Mouse (Mus musculus) MEL (cell line): ENCODE measurements around the gene Nacc2. TPM values are rescaled to one million over a fixed set of nuclear protein-coding genes. Genes with fewer than 3 reads are reported as not detected.

Experiments used
- DNase-seq: peaks from one replicate; pipeline ENCODE4 v3.0.0; 2011; ENCODE audit warnings: low read depth, low spot score
- H3K27ac ChIP-seq: 2 replicates; pipeline ENCODE4 v1.5.1; 2012; ENCODE audit warnings: low read depth, mild to moderate bottlenecking, control low read depth, low read length, moderate library complexity; ENCODE audit not compliant: control insufficient read depth
- H3K27me3 ChIP-seq, 2 experiments: fragments of 150-350 bp in 1 of 2; sonication (generic) in 1 of 2; 2 replicates each; pipeline ENCODE4 v1.6.1; 2012; ENCODE audit warnings: low read length in 2 of 2, mild to moderate bottlenecking in 2 of 2, improper control_type of control experiment in 1 of 2, moderate library complexity in 1 of 2; ENCODE audit not compliant: insufficient read depth in 2 of 2, control insufficient read depth in 1 of 2
- H3K36me3 ChIP-seq, 2 experiments: 2 replicates each; pipeline ENCODE4 v1.6.1; 2012 to 2014; ENCODE audit warnings: low read length in 2 of 2, improper control_type of control experiment in 1 of 2, inconsistent platforms in 1 of 2, mild to moderate bottlenecking in 1 of 2; ENCODE audit not compliant: insufficient read depth in 2 of 2, control insufficient read depth in 1 of 2
- H3K4me1 ChIP-seq, 2 experiments: fragments of 150-350 bp in 1 of 2; sonication (generic) in 1 of 2; 2 replicates each; pipeline ENCODE4 v1.6.1; 2012; ENCODE audit warnings: low read length in 2 of 2, improper control_type of control experiment in 1 of 2, mild to moderate bottlenecking in 1 of 2; ENCODE audit not compliant: insufficient read depth in 2 of 2, control insufficient read depth in 1 of 2
- H3K4me3 ChIP-seq, 2 experiments: fragments of 150-350 bp in 1 of 2; sonication (generic) in 1 of 2; 2 replicates each; pipeline ENCODE4 v1.5.1; 2012; ENCODE audit warnings: low read depth in 2 of 2, low read length in 2 of 2, mild to moderate bottlenecking in 2 of 2, moderate library complexity in 2 of 2, control low read depth in 1 of 2, improper control_type of control experiment in 1 of 2; ENCODE audit not compliant: control insufficient read depth in 1 of 2, insufficient read depth in 1 of 2
- H3K79me2 ChIP-seq: 2 replicates; pipeline ENCODE4 v1.6.1; 2012; ENCODE audit warnings: mild to moderate bottlenecking, low read length, moderate library complexity; ENCODE audit not compliant: control insufficient read depth, poor library complexity, insufficient read depth
- H3K9ac ChIP-seq: 2 replicates; pipeline ENCODE4 v1.6.1; 2012; ENCODE audit warnings: low read depth, mild to moderate bottlenecking, control low read depth, low read length, moderate library complexity; ENCODE audit not compliant: control insufficient read depth, poor library complexity, severe bottlenecking
- H3K9me3 ChIP-seq: fragments of 150-350 bp; sonication (generic); replicated peaks from 2 replicates; pipeline ENCODE4 v1.6.1; 2012; ENCODE audit warnings: mild to moderate bottlenecking, low read length, improper control_type of control experiment, moderate library complexity; ENCODE audit not compliant: insufficient read depth
- CHD2 ChIP-seq: IDR thresholded peaks from 2 replicates; pipeline ENCODE4 v1.6.1; 2011; ENCODE audit warnings: low read length, improper control_type of control experiment
- ELF1 ChIP-seq: IDR thresholded peaks from 2 replicates; pipeline ENCODE4 v1.6.1; 2014; ENCODE audit warnings: low read depth, mild to moderate bottlenecking, inconsistent platforms, low read length, improper control_type of control experiment, moderate library complexity
- EP300 ChIP-seq, 2 experiments: IDR thresholded peaks; 2 replicates each; pipeline ENCODE4 v1.6.1; 2011; ENCODE audit warnings: improper control_type of control experiment in 2 of 2, low read length in 2 of 2, low read depth in 1 of 2, mild to moderate bottlenecking in 1 of 2
- JUND ChIP-seq: IDR thresholded peaks from 2 replicates; pipeline ENCODE4 v1.6.1; 2011; ENCODE audit warnings: low read depth, mild to moderate bottlenecking, improper control_type of control experiment, low read length
- MAFK ChIP-seq: IDR thresholded peaks from 2 replicates; pipeline ENCODE4 v1.6.1; 2011; ENCODE audit warnings: low read depth, mild to moderate bottlenecking, low read length, improper control_type of control experiment, borderline replicate concordance
- MAX ChIP-seq: IDR thresholded peaks from 2 replicates; pipeline ENCODE4 v1.6.1; 2011; ENCODE audit warnings: low read length, improper control_type of control experiment
- MYB ChIP-seq: IDR thresholded peaks from 2 replicates; pipeline ENCODE4 v1.6.1; 2011; ENCODE audit warnings: mild to moderate bottlenecking, low read depth, low read length, improper control_type of control experiment
- MYC ChIP-seq: IDR thresholded peaks from 2 replicates; pipeline ENCODE4 v1.6.1; 2011; ENCODE audit warnings: low read depth, mild to moderate bottlenecking, low read length, improper control_type of control experiment, moderate library complexity
- NRF1 ChIP-seq: IDR thresholded peaks from 2 replicates; pipeline ENCODE4 v1.6.1; 2014; ENCODE audit warnings: low read depth, mild to moderate bottlenecking, inconsistent platforms, low read length, improper control_type of control experiment, moderate library complexity; ENCODE audit not compliant: poor library complexity, insufficient read depth, severe bottlenecking
- RAD21 ChIP-seq: IDR thresholded peaks from 2 replicates; pipeline ENCODE4 v1.6.1; 2011; ENCODE audit warnings: mild to moderate bottlenecking, low read depth, low read length, improper control_type of control experiment
- RCOR1 ChIP-seq: IDR thresholded peaks from 2 replicates; pipeline ENCODE4 v1.6.1; 2012; ENCODE audit warnings: low read depth, mild to moderate bottlenecking, inconsistent platforms, low read length, improper control_type of control experiment
- SMC3 ChIP-seq: IDR thresholded peaks from 2 replicates; pipeline ENCODE4 v1.6.1; 2011; ENCODE audit warnings: low read depth, low read length, improper control_type of control experiment
- TAL1 ChIP-seq: IDR thresholded peaks from 2 replicates; pipeline ENCODE4 v1.6.1; 2012; ENCODE audit warnings: mild to moderate bottlenecking, inconsistent platforms, low read length, moderate library complexity, mixed read lengths
- TBP ChIP-seq: IDR thresholded peaks from 2 replicates; pipeline ENCODE4 v1.8.0; 2011; ENCODE audit warnings: low read depth, low read length, improper control_type of control experiment
- TCF12 ChIP-seq: IDR thresholded peaks from 2 replicates; pipeline ENCODE4 v1.6.1; 2014; ENCODE audit warnings: low read depth, mild to moderate bottlenecking, inconsistent platforms, low read length, improper control_type of control experiment, moderate library complexity
- UBTF ChIP-seq: IDR thresholded peaks from 2 replicates; pipeline ENCODE4 v1.6.1; 2012; ENCODE audit warnings: low read depth, mild to moderate bottlenecking, inconsistent platforms, low read length, improper control_type of control experiment, moderate library complexity, borderline replicate concordance; ENCODE audit not compliant: insufficient read depth
- USF1 ChIP-seq: IDR thresholded peaks from 2 replicates; pipeline ENCODE4 v1.6.1; 2014; ENCODE audit warnings: low read depth, mild to moderate bottlenecking, inconsistent platforms, low read length, improper control_type of control experiment, moderate library complexity
- USF2 ChIP-seq, 2 experiments: IDR thresholded peaks; 2 replicates each; pipeline ENCODE4 v1.6.1; 2011 to 2012; ENCODE audit warnings: improper control_type of control experiment in 2 of 2, low read length in 2 of 2, borderline replicate concordance in 1 of 2, inconsistent platforms in 1 of 2, low read depth in 1 of 2, mild to moderate bottlenecking in 1 of 2; ENCODE audit not compliant: insufficient read depth in 1 of 2
- ZKSCAN1 ChIP-seq: IDR thresholded peaks from 2 replicates; pipeline ENCODE4 v1.6.1; 2012; ENCODE audit warnings: low read depth, mild to moderate bottlenecking, inconsistent platforms, low read length, improper control_type of control experiment, moderate library complexity
- ZMIZ1 ChIP-seq: IDR thresholded peaks from 2 replicates; pipeline ENCODE4 v1.6.1; 2012; ENCODE audit warnings: low read depth, mild to moderate bottlenecking, inconsistent platforms, low read length, improper control_type of control experiment, moderate library complexity
- ZNF384 ChIP-seq: IDR thresholded peaks from 2 replicates; pipeline ENCODE4 v1.6.1; 2012; ENCODE audit warnings: low read depth, mild to moderate bottlenecking, inconsistent platforms, low read length, improper control_type of control experiment
- polyA plus RNA-seq, 2 experiments: library from polyadenylated mRNA; stranded (reverse) in 1 of 2; unstranded in 1 of 2; fragments of >175 nt in 1 of 2; fragments of >200 nt in 1 of 2; gene quantifications; 2 replicates each; pipeline versions ENCODE4 v1.2.1 to v1.2.4; 2012; ENCODE audit warnings: low replicate concordance in 2 of 2, low read depth in 1 of 2; ENCODE audit not compliant: insufficient read length in 2 of 2, insufficient read depth in 1 of 2, missing spikeins in 1 of 2
- total RNA-seq: library from RNA; depleted of rRNA; stranded (reverse); fragments of 300-350 nt; gene quantifications from 2 replicates; pipeline ENCODE4 v1.2.3, GENCODE M21; 2012

Nacc2 gene
- total and polyA plus RNA-seq, 3 experiments: 0.19 to 1.7 TPM; not detected in 1

GRCm38 (mm10) chr2:26099851-26100250 lies 23.2 kb downstream of the Nacc2 start:
- Histone ChIP-seq H3K79me2 (no peaks in the 10 kb centered on the region), H3K9ac (no peak overlapping the region), H3K9me3 (no peaks in the 10 kb centered on the region), H3K4me1 (no peaks in the 10 kb centered on the region), H3K36me3 (no peaks in the 10 kb centered on the region), H3K27me3 (peaks cover 0 to 2% of the 10 kb centered on the region in 2 experiments; a peak in 2 of 4 replicates), H3K27ac (no peak overlapping the region), H3K4me3 (no peak overlapping the region)
- TF ChIP-seq ZMIZ1 (no peak), RAD21 (no peak)
- DNase-seq: no peak

- peaks cover 0 to 2% of the 10 kb centered on the region in 2 experiments; a peak in 2 of 4 replicates for H3K27me3 ChIP-seq
- no peak for TF ChIP-seq ELF1
- no peak for TF ChIP-seq TAL1
- no peak for TF ChIP-seq JUND
- TF ChIP-seq MAFK: no peak
- no peak for TF ChIP-seq MAX
- TF ChIP-seq TBP: no peak
- TF ChIP-seq MYC: no peak
- no peak for TF ChIP-seq UBTF
- no peak for TF ChIP-seq EP300 (IDR thresholded peaks at IDR 0.05; ENCODE audit: low read depth in 1 of 2, low read length in 2 of 2)
- TF ChIP-seq TCF12: no peak
- no peak for TF ChIP-seq ZNF384
- TF ChIP-seq CHD2: no peak
- TF ChIP-seq USF2 (IDR thresholded peaks at IDR 0.05; ENCODE audit: borderline replicate concordance in 1 of 2, insufficient read depth in 1 of 2, low read depth in 1 of 2, low read length in 2 of 2): no peak
- TF ChIP-seq MYB: no peak
- TF ChIP-seq NRF1: no peak
- TF ChIP-seq RCOR1: no peak
- no peak for TF ChIP-seq USF1
- TF ChIP-seq ZKSCAN1: no peak
- no peak for TF ChIP-seq SMC3
- TF ChIP-seq, all 39 proteins: peak for 0
- no peak overlapping the region for H3K4me3 ChIP-seq
- no peaks in the 10 kb centered on the region for H3K79me2 ChIP-seq
- no peaks in the 10 kb centered on the region for H3K9me3 ChIP-seq
- no peak for DNase-seq
- no peak overlapping the region for H3K9ac ChIP-seq
- H3K36me3 ChIP-seq: no peaks in the 10 kb centered on the region
- no peak overlapping the region for H3K27ac ChIP-seq
- H3K4me1 ChIP-seq: no peaks in the 10 kb centered on the region
These were observed 23.8 kb downstream of the Nacc2 start for GRCm38 (mm10) chr2:26099260-26099659.
